Mouse (Mus musculus) lung, adult 2 months (tissue): Measurements from ENCODE around the gene Mrpl32.

Source experiments
- CTCF ChIP-seq: fragments of 200-500 bp; IDR thresholded peaks from 2 replicates; pipeline ENCODE4 v1.5.1; 2011; ENCODE audit warnings: mild to moderate bottlenecking, low read length, control low read depth; ENCODE audit not compliant: insufficient read depth
- POLR2A ChIP-seq: fragments of 200-500 bp; IDR thresholded peaks from 2 replicates; pipeline ENCODE4 v1.6.1; 2011; ENCODE audit warnings: low read depth, mild to moderate bottlenecking, control low read depth, low read length, borderline replicate concordance; ENCODE audit errors: extremely low read depth

- no peak for TF ChIP-seq POLR2A
- TF ChIP-seq CTCF = no peak
Observed at GRCm38 (mm10) chr13:14561336-14561735, 51.6 kb downstream of the Mrpl32 start.
